Comparison of ENCODE assay signal across 8 mouse cellular contexts in the genomic region with DNA sequence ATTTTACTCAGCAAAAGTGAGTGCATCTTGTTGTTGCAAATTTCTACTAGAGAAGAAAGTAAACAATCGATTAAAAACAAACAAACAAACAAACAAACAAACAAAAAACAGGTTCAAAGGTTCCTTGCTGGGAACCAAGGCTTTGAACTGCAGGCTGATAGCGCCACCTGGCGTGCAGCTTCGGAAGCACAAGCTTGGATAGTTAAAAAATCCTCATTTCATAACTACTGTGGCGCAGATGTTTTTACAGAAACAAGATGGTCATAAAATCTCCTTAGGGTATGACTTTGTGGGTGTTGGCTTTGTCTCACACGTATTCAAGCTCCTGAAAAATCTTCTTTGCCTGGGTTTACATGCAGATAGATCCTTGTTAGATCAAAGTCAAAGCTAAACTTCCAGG. TPM values are rescaled to one million over a fixed set of nuclear protein-coding genes. Genes with fewer than 3 reads are reported as not detected.
DNase-seq lines count a peak whose midpoint lies in the region; ATAC-seq and TF ChIP-seq lines count a peak whose summit lies in the region.

No protein-coding gene starts in this region.

- no peak overlapping the region for H3ac ChIP-seq in myocyte (ENCODE audit: control insufficient read depth, insufficient read length)

- H3K36me3 ChIP-seq in hindbrain, embryonic 11.5 days (ENCODE audit: control insufficient read depth, insufficient read depth, low read length): no peaks in the 10 kb centered on the region
- no peaks in the 10 kb centered on the region for H3K36me3 ChIP-seq in hindbrain, embryonic 16.5 days (ENCODE audit: control insufficient read depth, insufficient read depth, low read length)
- H3K36me3 ChIP-seq in embryonic facial prominence, embryonic 10.5 days (replicated peaks): no peaks in the 10 kb centered on the region
- H3K36me3 ChIP-seq in myocyte (ENCODE audit: control insufficient read depth, insufficient read depth): no peaks in the 10 kb centered on the region

- no peak overlapping the region for H3K27ac ChIP-seq in hindbrain, embryonic 11.5 days (ENCODE audit: low read depth, low read length)
- H3K27ac ChIP-seq in hindbrain, embryonic 16.5 days (ENCODE audit: low read depth, low read length): no peak overlapping the region
- no peak overlapping the region for H3K27ac ChIP-seq in embryonic facial prominence, embryonic 10.5 days (replicated peaks)
- H3K27ac ChIP-seq in left cerebral cortex, adult 2 months: no peak overlapping the region

- TF ChIP-seq POLR2A in myocyte (IDR thresholded peaks at IDR 0.05; ENCODE audit: insufficient read length, low read depth): no peak

- H3K4me1 ChIP-seq in hindbrain, embryonic 11.5 days (replicated peaks; ENCODE audit: control insufficient read depth, insufficient read depth, low read length): peaks cover 2% of the 10 kb centered on the region; the same call in 1 of the 2 replicates
- H3K4me1 ChIP-seq in hindbrain, embryonic 16.5 days (ENCODE audit: control insufficient read depth, insufficient read depth, low read depth, low read length): peaks cover 7% of the 10 kb centered on the region
- peaks cover 11% of the 10 kb centered on the region for H3K4me1 ChIP-seq in embryonic facial prominence, embryonic 10.5 days

- no peak overlapping the region for H3K4me3 ChIP-seq in hindbrain, embryonic 11.5 days (ENCODE audit: low read depth, low read length)
- no peak overlapping the region for H3K4me3 ChIP-seq in hindbrain, embryonic 16.5 days (ENCODE audit: low read length)
- H3K4me3 ChIP-seq in embryonic facial prominence, embryonic 10.5 days: no peak overlapping the region
- H3K4me3 ChIP-seq in left cerebral cortex, adult 2 months: no peak overlapping the region
- no peak overlapping the region for H3K4me3 ChIP-seq in myocyte

- H3K27me3 ChIP-seq in hindbrain, embryonic 11.5 days (ENCODE audit: control insufficient read depth, insufficient read depth, low read length): no peaks in the 10 kb centered on the region
- H3K27me3 ChIP-seq in hindbrain, embryonic 16.5 days (replicated peaks; ENCODE audit: control insufficient read depth, insufficient read depth, low read length): no peaks in the 10 kb centered on the region
- no peaks in the 10 kb centered on the region for H3K27me3 ChIP-seq in embryonic facial prominence, embryonic 10.5 days (replicated peaks; ENCODE audit: low read depth, poor library complexity, severe bottlenecking)
- no peaks in the 10 kb centered on the region for H3K27me3 ChIP-seq in myocyte (ENCODE audit: control insufficient read depth, insufficient read depth, insufficient read length)

- no peak overlapping the region for H3K4me2 ChIP-seq in hindbrain, embryonic 11.5 days (replicated peaks; ENCODE audit: low read depth, low read length)
- H3K4me2 ChIP-seq in hindbrain, embryonic 16.5 days (ENCODE audit: low read length): no peak overlapping the region
- peak overlapping the region; percentile 69 for H3K4me2 ChIP-seq in myocyte (ENCODE audit: low read depth)

- DNase-seq in hindbrain, embryonic 11.5 days (ENCODE audit: low spot score): peak; percentile 84
- DNase-seq in CD8-positive naive resting alpha-beta T cell, adult 2 months (ENCODE audit: low read depth in 2 of 2, low spot score in 2 of 2): peak; percentile 42 to 53
- DNase-seq in adrenal gland, adult 2 months: peak; percentile 45
- peak; percentile 65 for DNase-seq in embryonic facial prominence, embryonic 10.5 days (ENCODE audit: low spot score)
- DNase-seq in left cerebral cortex, adult 2 months (ENCODE audit: extremely low spot score in 1 of 2, low spot score in 2 of 2): peak; percentile 43 to 62
- DNase-seq in thymus, postnatal 36 days: peak; percentile 37 to 41

- H3K9ac ChIP-seq in hindbrain, embryonic 11.5 days (ENCODE audit: low read depth, low read length): no peak overlapping the region
- no peak overlapping the region for H3K9ac ChIP-seq in hindbrain, embryonic 16.5 days (ENCODE audit: low read depth, low read length)

- 14% methylated on average over 6 of the region's 6 CpGs for WGBS in hindbrain, embryonic 11.5 days
- WGBS in hindbrain, embryonic 16.5 days: 9% methylated on average over 6 of the region's 6 CpGs
- 11% methylated on average over 6 of the region's 6 CpGs for WGBS in embryonic facial prominence, embryonic 10.5 days

- intact Hi-C loops in left cerebral cortex, adult 2 months (cut with DNase I): loop anchor here (1.0 to 10.0 kb wide), 4 partner anchors 357 to 774 kb away; no protein-coding TSS in a partner anchor

- no peaks in the 10 kb centered on the region for H3K9me3 ChIP-seq in hindbrain, embryonic 11.5 days (ENCODE audit: control insufficient read depth, low read length)
- H3K9me3 ChIP-seq in hindbrain, embryonic 16.5 days (ENCODE audit: control insufficient read depth, low read length): no peaks in the 10 kb centered on the region
- H3K9me3 ChIP-seq in embryonic facial prominence, embryonic 10.5 days: no peaks in the 10 kb centered on the region

- peak; percentile 91 for TF ChIP-seq CTCF in left cerebral cortex, adult 2 months (IDR thresholded peaks at IDR 0.05)

- ATAC-seq in hindbrain, embryonic 11.5 days (ENCODE audit: low FRiP score): no peak
- no peak for ATAC-seq in hindbrain, embryonic 16.5 days

- no peaks in the 10 kb centered on the region for H3K79me2 ChIP-seq in myocyte (ENCODE audit: control insufficient read depth, insufficient read depth)

TF ChIP-seq in myocyte, 11 proteins besides CTCF, POLR2A, EP300 and RAD21:
- TF ChIP-seq MYOG (IDR thresholded peaks at IDR 0.05; ENCODE audit: control insufficient read depth in 1 of 3, insufficient read depth in 1 of 3, insufficient read length in 2 of 3, low read depth in 2 of 3) (no peak), E2F4 (IDR thresholded peaks at IDR 0.05; ENCODE audit: insufficient read depth) (no peak), POLR2AphosphoS2 (IDR thresholded peaks at IDR 0.05; ENCODE audit: insufficient read length, low read depth) (no peak), MYOD1 (IDR thresholded peaks at IDR 0.05; ENCODE audit: control insufficient read depth in 1 of 3, insufficient read length in 2 of 3, low read depth in 2 of 3) (no peak), TCF12 (IDR thresholded peaks at IDR 0.05; ENCODE audit: insufficient read depth, poor library complexity, severe bottlenecking) (no peak), MAX (IDR thresholded peaks at IDR 0.05; ENCODE audit: low read depth) (no peak), TCF3 (IDR thresholded peaks at IDR 0.05; ENCODE audit: insufficient read length, low read depth) (no peak), USF1 (IDR thresholded peaks at IDR 0.05; ENCODE audit: low read depth) (no peak), SRF (IDR thresholded peaks at IDR 0.05; ENCODE audit: control insufficient read depth, insufficient read length, low read depth) (no peak), CEBPB (IDR thresholded peaks at IDR 0.05; ENCODE audit: insufficient read depth, poor library complexity, severe bottlenecking) (no peak), REST (IDR thresholded peaks at IDR 0.05; ENCODE audit: insufficient read depth, insufficient read length) (no peak)

RNA-seq across cellular contexts. Expression of a gene that starts 1.2 kb away (rescaled TPM):
- 10.8 and 14.1 TPM in 2 replicates for polyA plus RNA-seq in hindbrain, embryonic 11.5 days (2014; fragmentation: Nextera tagmentation; extraction: Ambion mirVana)
- 13.6 and 14.9 TPM in 2 replicates for polyA plus RNA-seq in hindbrain, embryonic 16.5 days (2015; fragmentation: Nextera tagmentation; extraction: Ambion mirVana)
- total RNA-seq in adrenal gland, adult 2 months (2021): 10 to 100 TPM; 24.5 to 30.6 TPM
- polyA plus RNA-seq in adrenal gland, adult 2 months (2012; rRNA removed): 18.6 and 20.4 TPM in 2 replicates
- polyA plus RNA-seq in embryonic facial prominence, embryonic 10.5 days (2016; fragmentation: Nextera tagmentation; extraction: Ambion mirVana): 9.4 and 9.9 TPM in 2 replicates
- total RNA-seq in left cerebral cortex, adult 2 months (2021): 10 to 100 TPM; 16.7 to 17.6 TPM
- 8.6 TPM for polyA plus RNA-seq in myocyte (2012; fragmentation: generic; extraction: Trizol)

RNA-seq across cellular contexts. Expression of a gene that starts 20.4 kb away (rescaled TPM):
- 0.28 TPM in 1 of 2 replicates, not detected in the other for polyA plus RNA-seq in hindbrain, embryonic 11.5 days (2014; fragmentation: Nextera tagmentation; extraction: Ambion mirVana)
- 0.29 and 0.39 TPM in 2 replicates for polyA plus RNA-seq in hindbrain, embryonic 16.5 days (2015; fragmentation: Nextera tagmentation; extraction: Ambion mirVana)
- total RNA-seq in adrenal gland, adult 2 months (2021): not detected
- not detected in 2 replicates for polyA plus RNA-seq in adrenal gland, adult 2 months (2012; rRNA removed)
- not detected in 2 replicates for polyA plus RNA-seq in embryonic facial prominence, embryonic 10.5 days (2016; fragmentation: Nextera tagmentation; extraction: Ambion mirVana)
- not detected for total RNA-seq in left cerebral cortex, adult 2 months (2021)
- not detected for polyA plus RNA-seq in myocyte (2012; fragmentation: generic; extraction: Trizol)
